Comparison of ENCODE assay signal across 27 mouse cellular contexts in the genomic region with DNA sequence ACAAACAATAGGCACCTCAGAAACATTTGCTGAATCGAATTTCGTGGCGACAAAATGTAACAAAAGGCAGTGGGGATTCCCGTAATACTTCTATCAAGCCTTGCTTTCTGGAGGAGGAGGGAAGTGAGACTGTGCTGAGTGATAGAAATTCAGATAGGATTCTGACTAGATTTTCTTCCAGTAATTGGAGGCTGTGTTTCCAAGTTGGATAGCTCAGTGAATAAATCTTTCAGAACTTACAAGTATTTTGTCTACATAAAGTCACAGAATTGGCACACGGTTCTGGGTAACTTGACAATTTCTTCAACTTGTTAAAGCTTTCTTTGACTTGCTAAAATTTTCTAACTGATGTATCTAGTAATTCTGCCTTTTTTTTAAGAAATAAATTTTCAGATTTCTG.
"Had no signal": no experiment of that assay in that cellular context is flagged by ENCODE, and none has a peak within 500 bp of the region (broad histone marks: within the 10 kb centered on the region; RNA-seq: fewer than 3 reads in every experiment).

No protein-coding gene starts in this region.

- ATAC-seq: forebrain, embryonic 13.5 days; forebrain, embryonic 14.5 days; forebrain, embryonic 15.5 days had no signal

- H3K4me1 ChIP-seq: embryonic facial prominence, embryonic 10.5 days; embryonic facial prominence, embryonic 12.5 days; embryonic facial prominence, embryonic 13.5 days; embryonic facial prominence, embryonic 15.5 days; forebrain, embryonic 10.5 days; forebrain, embryonic 12.5 days; forebrain, embryonic 13.5 days; forebrain, embryonic 15.5 days; heart, embryonic 10.5 days had no signal

- H3K4me2 ChIP-seq: embryonic facial prominence, embryonic 12.5 days; embryonic facial prominence, embryonic 13.5 days; embryonic facial prominence, embryonic 15.5 days; forebrain, embryonic 12.5 days; forebrain, embryonic 13.5 days; forebrain, embryonic 15.5 days had no signal

- H3K9ac ChIP-seq: embryonic facial prominence, embryonic 12.5 days; embryonic facial prominence, embryonic 13.5 days; embryonic facial prominence, embryonic 15.5 days; forebrain, embryonic 12.5 days; forebrain, embryonic 13.5 days; forebrain, embryonic 15.5 days had no signal

- H3K27ac ChIP-seq: embryonic facial prominence, embryonic 10.5 days; embryonic facial prominence, embryonic 12.5 days; embryonic facial prominence, embryonic 13.5 days; embryonic facial prominence, embryonic 15.5 days; forebrain, embryonic 10.5 days; forebrain, embryonic 12.5 days; forebrain, embryonic 13.5 days; forebrain, embryonic 15.5 days; gastrocnemius, adult 2 months; heart, adult 2 months; heart, embryonic 10.5 days had no signal

- H3K9me3 ChIP-seq: embryonic facial prominence, embryonic 10.5 days; embryonic facial prominence, embryonic 12.5 days; embryonic facial prominence, embryonic 13.5 days; embryonic facial prominence, embryonic 15.5 days; forebrain, embryonic 10.5 days; forebrain, embryonic 12.5 days; forebrain, embryonic 13.5 days; forebrain, embryonic 15.5 days; heart, embryonic 10.5 days had no signal

- H3K27me3 ChIP-seq: embryonic facial prominence, embryonic 12.5 days; embryonic facial prominence, embryonic 13.5 days; embryonic facial prominence, embryonic 15.5 days; forebrain, embryonic 12.5 days; forebrain, embryonic 13.5 days; forebrain, embryonic 15.5 days had no signal

- H3K36me3 ChIP-seq: embryonic facial prominence, embryonic 10.5 days; embryonic facial prominence, embryonic 12.5 days; embryonic facial prominence, embryonic 13.5 days; embryonic facial prominence, embryonic 15.5 days; forebrain, embryonic 10.5 days; forebrain, embryonic 12.5 days; forebrain, embryonic 15.5 days; heart, embryonic 10.5 days had no signal

- DNase-seq: cerebellum, adult 8-10 months; cerebellum, adult 9-10 months; cerebellum, adult 9-11 months; cerebellum, postnatal 10 days; cerebellum, postnatal 14 days; cerebellum, postnatal 25 days; cerebellum, postnatal 36 days; embryo, embryonic 11 days; gastrocnemius, adult 2 months; gastrocnemius, postnatal 10 days; gastrocnemius, postnatal 14 days; gastrocnemius, postnatal 25 days; gastrocnemius, postnatal 36 days; heart, adult 11 months; heart, adult 18-20 months; heart, adult 2 months had no signal

- H3K4me3 ChIP-seq: embryonic facial prominence, embryonic 10.5 days; embryonic facial prominence, embryonic 12.5 days; embryonic facial prominence, embryonic 13.5 days; embryonic facial prominence, embryonic 15.5 days; erythroblast, embryonic 14.5 days; forebrain, embryonic 10.5 days; forebrain, embryonic 12.5 days; forebrain, embryonic 13.5 days; forebrain, embryonic 15.5 days; gastrocnemius, adult 2 months; heart, adult 2 months; heart, embryonic 10.5 days had no signal
